Mouse (Mus musculus) kidney, embryonic 14.5 days (tissue): ENCODE measurements around the gene Rnf225. TPM values are rescaled to one million over a fixed set of nuclear protein-coding genes. Genes with fewer than 3 reads are reported as not detected.
A peak's percentile ranks its signal among the peaks of the same experiment; 100 is the strongest.
"Not testable (repeated sequence)": the region's sequence is repeated elsewhere in the genome, so short reads cannot be mapped to it uniquely, and the experiment has no call there.

Experiments used
- ATAC-seq: fragments of 200-750 bp; cut with Nextera tagmentation; 2 replicates; pipeline ENCODE4 v1.8.0; 2017; ENCODE audit warnings: moderate number of reproducible peaks, mild to moderate bottlenecking, moderate TSS enrichment, moderate library complexity; ENCODE audit not compliant: low FRiP score, low TSS enrichment
- H3K27ac ChIP-seq: fragments of 300-500 bp; sonication (generic); 2 replicates; pipeline ENCODE4 v1.5.1; 2014; ENCODE audit warnings: low read depth, mild to moderate bottlenecking, low read length, moderate library complexity, mixed read lengths
- H3K27me3 ChIP-seq: fragments of 300-500 bp; sonication (generic); 2 replicates; pipeline ENCODE4 v1.6.1; 2014; ENCODE audit warnings: mild to moderate bottlenecking, low read length; ENCODE audit not compliant: control insufficient read depth, insufficient read depth
- H3K36me3 ChIP-seq: fragments of 300-500 bp; sonication (generic); 2 replicates; pipeline ENCODE4 v1.6.1; 2014; ENCODE audit warnings: low read length, mixed read lengths; ENCODE audit not compliant: control insufficient read depth, insufficient read depth
- H3K4me1 ChIP-seq: fragments of 300-500 bp; sonication (generic); 2 replicates; pipeline ENCODE4 v1.6.1; 2014; ENCODE audit warnings: low read length, mixed read lengths; ENCODE audit not compliant: control insufficient read depth, insufficient read depth
- H3K4me2 ChIP-seq: fragments of 300-500 bp; sonication (generic); replicated peaks from 2 replicates; pipeline ENCODE4 v1.6.1; 2014; ENCODE audit warnings: low read depth, mild to moderate bottlenecking, low read length
- H3K4me3 ChIP-seq: fragments of 300-500 bp; sonication (generic); 2 replicates; pipeline ENCODE4 v1.5.1; 2014; ENCODE audit warnings: mild to moderate bottlenecking, low read length
- H3K9ac ChIP-seq: fragments of 300-500 bp; sonication (generic); 2 replicates; pipeline ENCODE4 v1.6.1; 2014; ENCODE audit warnings: low read depth, mild to moderate bottlenecking, low read length, moderate library complexity
- H3K9me3 ChIP-seq: fragments of 300-500 bp; sonication (generic); 2 replicates; pipeline ENCODE4 v1.6.1; 2016; ENCODE audit warnings: low read length; ENCODE audit not compliant: control insufficient read depth
- WGBS: fragments of 180-500 bp; shearing (Covaris S2); extraction: QIAGEN DNeasy Blood & Tissue Kit; methylation state at CpG from one replicate; pipeline ENCODE4 v1.1.7; 2014; 5-methylcytosine and 5-hydroxymethylcytosine counted together
- polyA plus RNA-seq: library from polyadenylated mRNA; unstranded; fragments of >200 nt; fragmentation: Nextera tagmentation; extraction: Ambion mirVana; gene quantifications from 2 replicates; pipeline ENCODE4 v1.2.1, GENCODE M21; 2014

Gene Rnf225
- 0.47 and 0.76 TPM in 2 replicates for polyA plus RNA-seq

- Histone ChIP-seq H3K27me3 (peaks cover 10% of the 10 kb centered on the region), H3K9ac (peak within 1 kb of the TSS; percentile 53), H3K9me3 (no peaks in the 10 kb centered on the region), H3K36me3 (peaks cover 43% of the 10 kb centered on the region), H3K4me1 (peaks cover 14% of the 10 kb centered on the region; the same call in 1 of the 2 replicates), H3K27ac (no peak within 1 kb of the TSS), H3K4me3 (peak within 1 kb of the TSS; percentile 34), H3K4me2 (peak within 1 kb of the TSS; percentile 72)
- peak; percentile 52 for ATAC-seq
- WGBS = 25% methylated on average over 8 of the region's 8 CpGs
Measured at GRCm38 (mm10) chr7:12927191-12927680, at the start of gene Rnf225. Gene Rnf225, plus strand, starts transcription at chr7:12927416.

GRCm38 (mm10) chr7:12880036-12880435 is 47.2 kb upstream of the Rnf225 start:
- no peaks in the 10 kb centered on the region for H3K9me3 ChIP-seq
- no peak overlapping the region for H3K4me2 ChIP-seq
- no peak for ATAC-seq
- H3K9ac ChIP-seq = no peak overlapping the region
- H3K4me3 ChIP-seq = no peak overlapping the region
- H3K27me3 ChIP-seq = no peaks in the 10 kb centered on the region
- peaks cover 6% of the 10 kb centered on the region; the same call in 1 of the 2 replicates for H3K4me1 ChIP-seq
- H3K27ac ChIP-seq = no peak overlapping the region
- peaks cover 7% of the 10 kb centered on the region; the same call in 1 of the 2 replicates for H3K36me3 ChIP-seq

GRCm38 (mm10) chr7:12880497-12880896 is 46.7 kb upstream of the Rnf225 start:
- not testable (repeated sequence) for H3K36me3 ChIP-seq, H3K27ac ChIP-seq, H3K27me3 ChIP-seq, H3K9me3 ChIP-seq, H3K4me1 ChIP-seq
- peak; percentile 8; the same call in 1 of the 2 replicates for ATAC-seq
- H3K4me3 ChIP-seq = peak overlapping the region; percentile 63
- H3K4me2 ChIP-seq = peak overlapping the region; percentile 21
- 0 out of 2 replicates have a peak overlapping the region, but pooled peaks have one; percentile 62 for H3K9ac ChIP-seq
- WGBS = 47% methylated on average over 8 of the region's 8 CpGs

- peaks cover 6% of the 10 kb centered on the region; the same call in 1 of the 2 replicates for H3K4me1 ChIP-seq
- no peaks in the 10 kb centered on the region for H3K9me3 ChIP-seq
- peak within 1 kb of the TSS; percentile 63 for H3K4me3 ChIP-seq
- H3K27ac ChIP-seq = no peak within 1 kb of the TSS
- peak within 1 kb of the TSS; percentile 63 for H3K4me2 ChIP-seq
- no peaks in the 10 kb centered on the region for H3K27me3 ChIP-seq
- 1% methylated on average over 35 of the region's 35 CpGs for WGBS
- ATAC-seq = peak; percentile 100
- peaks cover 15% of the 10 kb centered on the region for H3K36me3 ChIP-seq
- H3K9ac ChIP-seq = peak within 1 kb of the TSS; percentile 62
Measured at GRCm38 (mm10) chr7:12880911-12881660, 46.1 kb upstream of the Rnf225 start, which contains the start of gene Zfp128. Gene Zfp128, plus strand, starts transcription at chr7:12881177.

GRCm38 (mm10) chr7:12886563-12887266 is 40.5 kb upstream of the Rnf225 start:
- H3K9me3 ChIP-seq = no peaks in the 10 kb centered on the region
- peaks cover 5% of the 10 kb centered on the region; the same call in 1 of the 2 replicates for H3K4me1 ChIP-seq
- H3K4me3 ChIP-seq = no peak overlapping the region
- ATAC-seq = no peak
- H3K27ac ChIP-seq = no peak overlapping the region
- 91% methylated on average over 12 of the region's 12 CpGs for WGBS
- peaks cover 58% of the 10 kb centered on the region for H3K36me3 ChIP-seq
- no peak overlapping the region for H3K9ac ChIP-seq
- H3K4me2 ChIP-seq = no peak overlapping the region
- H3K27me3 ChIP-seq = no peaks in the 10 kb centered on the region

GRCm38 (mm10) chr7:12887585-12887984 is 39.6 kb upstream of the Rnf225 start:
- no peak overlapping the region for H3K4me3 ChIP-seq
- H3K9ac ChIP-seq = no peak overlapping the region
- no peaks in the 10 kb centered on the region for H3K9me3 ChIP-seq
- no peaks in the 10 kb centered on the region for H3K27me3 ChIP-seq
- H3K27ac ChIP-seq = no peak overlapping the region
- peaks cover 58% of the 10 kb centered on the region for H3K36me3 ChIP-seq
- no peak for ATAC-seq
- 96% methylated on average over 5 of the region's 5 CpGs for WGBS
- no peaks in the 10 kb centered on the region; the same call in 1 of the 2 replicates for H3K4me1 ChIP-seq
- H3K4me2 ChIP-seq = no peak overlapping the region

GRCm38 (mm10) chr7:12890928-12891327 is 36.3 kb upstream of the Rnf225 start:
- Histone ChIP-seq H3K9me3 (no peaks in the 10 kb centered on the region), H3K36me3 (peaks cover 45% of the 10 kb centered on the region), H3K27me3 (no peaks in the 10 kb centered on the region), H3K4me3 (no peak overlapping the region), H3K4me1 (no peaks in the 10 kb centered on the region), H3K27ac (no peak overlapping the region), H3K9ac (no peak overlapping the region), H3K4me2 (no peak overlapping the region)
- no peak for ATAC-seq
- WGBS = 94% methylated on average over 14 of the region's 14 CpGs

- H3K4me3 ChIP-seq = no peak overlapping the region
- H3K27me3 ChIP-seq = no peaks in the 10 kb centered on the region
- no peaks in the 10 kb centered on the region for H3K4me1 ChIP-seq
- H3K9ac ChIP-seq = no peak overlapping the region
- H3K36me3 ChIP-seq = peaks cover 41% of the 10 kb centered on the region
- H3K9me3 ChIP-seq = no peaks in the 10 kb centered on the region
- no peak overlapping the region for H3K4me2 ChIP-seq
- no peak for ATAC-seq
- 79% methylated on average over 1 of the region's 1 CpGs for WGBS
- no peak overlapping the region for H3K27ac ChIP-seq
Measured at GRCm38 (mm10) chr7:12891334-12891733, 35.9 kb upstream of the Rnf225 start.
